Mouse (Mus musculus) cerebellum, adult 9-11 months (tissue): Measurements from ENCODE around the gene Anxa4.

ENCODE experiments used
- DNase-seq: peaks from one replicate; pipeline ENCODE4 v3.0.0; 2022

Anxa4 gene

GRCm38 (mm10) chr6:86797455-86797854 is 4.1 kb upstream of the Anxa4 start:
- DNase-seq = no peak

- no peak for DNase-seq
Observed at GRCm38 (mm10) chr6:86793957-86794356, 573 bp upstream of the Anxa4 start.

GRCm38 (mm10) chr6:86790351-86790943 is 2.9 kb downstream of the Anxa4 start:
- no peak for DNase-seq

GRCm38 (mm10) chr6:86788242-86788641 is 5.1 kb downstream of the Anxa4 start:
- DNase-seq = no peak

GRCm38 (mm10) chr6:86786545-86786944 is 6.8 kb downstream of the Anxa4 start:
- no peak for DNase-seq

GRCm38 (mm10) chr6:86784739-86785138 is 8.6 kb downstream of the Anxa4 start:
- DNase-seq = no peak

GRCm38 (mm10) chr6:86782342-86782741 is 11.0 kb downstream of the Anxa4 start:
- DNase-seq = no peak

- no peak for DNase-seq
Observed at GRCm38 (mm10) chr6:86781361-86781957, 11.9 kb downstream of the Anxa4 start.

GRCm38 (mm10) chr6:86778910-86779594 is 14.3 kb downstream of the Anxa4 start:
- DNase-seq = no peak

GRCm38 (mm10) chr6:86777181-86777580 is 16.2 kb downstream of the Anxa4 start:
- no peak for DNase-seq

- no peak for DNase-seq
Observed at GRCm38 (mm10) chr6:86776706-86777071, 16.7 kb downstream of the Anxa4 start.

- no peak for DNase-seq
Observed at GRCm38 (mm10) chr6:86776001-86776705, 17.2 kb downstream of the Anxa4 start.

- no peak for DNase-seq
Observed at GRCm38 (mm10) chr6:86774937-86775336, 18.4 kb downstream of the Anxa4 start.

- no peak for DNase-seq
Observed at GRCm38 (mm10) chr6:86773830-86774229, 19.6 kb downstream of the Anxa4 start.

- no peak for DNase-seq
Observed at GRCm38 (mm10) chr6:86772631-86773030, 20.8 kb downstream of the Anxa4 start.

GRCm38 (mm10) chr6:86768938-86769337 is 24.4 kb downstream of the Anxa4 start:
- DNase-seq = no peak

GRCm38 (mm10) chr6:86768186-86768776 is 25.1 kb downstream of the Anxa4 start:
- DNase-seq = no peak

- DNase-seq = no peak
Observed at GRCm38 (mm10) chr6:86767465-86767864, 25.9 kb downstream of the Anxa4 start.

- DNase-seq = no peak
Observed at GRCm38 (mm10) chr6:86765637-86766059, 27.7 kb downstream of the Anxa4 start.

- no peak for DNase-seq
Observed at GRCm38 (mm10) chr6:86754105-86754863, 39.1 kb downstream of the Anxa4 start.

- no peak for DNase-seq
Observed at GRCm38 (mm10) chr6:86752843-86753485, 40.4 kb downstream of the Anxa4 start.

- DNase-seq = no peak
Observed at GRCm38 (mm10) chr6:86750961-86751360, 42.4 kb downstream of the Anxa4 start.
